Mouse (Mus musculus) CH12.LX (cell line): ENCODE data around the gene Sstr4. TPM values are rescaled to one million over a fixed set of nuclear protein-coding genes. Genes with fewer than 3 reads are reported as not detected.

Experiments used
- DNase-seq: peaks from one replicate; pipeline ENCODE4 v3.0.0-alpha.2; 2013; ENCODE audit errors: extremely low read depth
- H3K27ac ChIP-seq: 2 replicates; pipeline ENCODE4 v1.5.1; 2012; ENCODE audit warnings: low read depth, mild to moderate bottlenecking, control low read depth, moderate library complexity; ENCODE audit not compliant: insufficient read depth
- H3K27me3 ChIP-seq: replicated peaks from 2 replicates; pipeline ENCODE3; 2012; ENCODE audit warnings: inconsistent platforms
- H3K36me3 ChIP-seq, 2 experiments: replicated peaks in 1 of 2; 2 replicates each; pipeline versions ENCODE3 to v1.6.1; 2012; ENCODE audit warnings: inconsistent platforms in 1 of 2, low read length in 1 of 2, mild to moderate bottlenecking in 1 of 2, mixed read lengths in 1 of 2, moderate library complexity in 1 of 2; ENCODE audit not compliant: control insufficient read depth in 1 of 2, insufficient read depth in 1 of 2
- H3K4me1 ChIP-seq, 2 experiments: 2 replicates each; pipeline ENCODE4 v1.6.1; 2012; ENCODE audit warnings: inconsistent platforms in 1 of 2, moderate library complexity in 1 of 2; ENCODE audit not compliant: insufficient read depth in 2 of 2, control insufficient read depth in 1 of 2
- H3K4me2 ChIP-seq: 2 replicates; pipeline ENCODE4 v1.6.1; 2012; ENCODE audit warnings: low read depth, mild to moderate bottlenecking, control low read depth; ENCODE audit not compliant: poor library complexity, insufficient read depth, severe bottlenecking
- H3K4me3 ChIP-seq, 3 experiments: fragments of 150-350 bp in 1 of 3; sonication (generic) in 1 of 3; replicated peaks in 1 of 3; 2 replicates each; pipeline versions ENCODE3 to v1.5.1; 2011 to 2012; ENCODE audit warnings: low read depth in 2 of 3, low read length in 2 of 3, mild to moderate bottlenecking in 2 of 3, moderate library complexity in 2 of 3, control low read depth in 1 of 3, improper control_type of control experiment in 1 of 3, inconsistent platforms in 1 of 3, mixed read lengths in 1 of 3; ENCODE audit not compliant: poor library complexity in 1 of 3
- H3K79me2 ChIP-seq: replicated peaks from 2 replicates; pipeline ENCODE4 v1.6.1; 2012; ENCODE audit warnings: mild to moderate bottlenecking, moderate library complexity; ENCODE audit not compliant: control insufficient read depth, poor library complexity, insufficient read depth, severe bottlenecking; ENCODE audit errors: extremely low read depth
- H3K9ac ChIP-seq: 2 replicates; pipeline ENCODE4 v1.6.1; 2012; ENCODE audit warnings: low read depth, mild to moderate bottlenecking, control low read depth, moderate library complexity; ENCODE audit not compliant: insufficient read depth
- H3K9me3 ChIP-seq: replicated peaks from 2 replicates; pipeline ENCODE3; 2012; ENCODE audit warnings: low read length, inconsistent platforms, mixed read lengths
- BHLHE40 ChIP-seq: IDR thresholded peaks from 2 replicates; pipeline ENCODE4 v1.6.1; 2011; ENCODE audit warnings: mild to moderate bottlenecking, low read depth, low read length, improper control_type of control experiment
- CHD1 ChIP-seq: IDR thresholded peaks from 2 replicates; pipeline ENCODE4 v1.6.1; 2012; ENCODE audit warnings: low read depth, low read length, improper control_type of control experiment, inconsistent platforms
- ETS1 ChIP-seq: conservative IDR thresholded peaks from 2 replicates; pipeline ENCODE4 v1.6.1; 2012; ENCODE audit warnings: low read depth, mild to moderate bottlenecking, inconsistent platforms, low read length, improper control_type of control experiment, moderate library complexity
- HCFC1 ChIP-seq: IDR thresholded peaks from 2 replicates; pipeline ENCODE4 v1.6.1; 2012; ENCODE audit warnings: low read depth, mild to moderate bottlenecking, inconsistent platforms, low read length, improper control_type of control experiment
- IRF4 ChIP-seq: IDR thresholded peaks from 2 replicates; pipeline ENCODE4 v1.6.1; 2014; ENCODE audit warnings: low read depth, mild to moderate bottlenecking, inconsistent platforms, low read length, improper control_type of control experiment
- JUND ChIP-seq: conservative IDR thresholded peaks from 2 replicates; pipeline ENCODE4 v1.6.1; 2011; ENCODE audit warnings: low read depth, low read length, improper control_type of control experiment
- KAT2A ChIP-seq: IDR thresholded peaks from 2 replicates; pipeline ENCODE4 v1.6.1; 2012; ENCODE audit warnings: low read length, improper control_type of control experiment, inconsistent platforms; ENCODE audit not compliant: insufficient replicate concordance
- MAFK ChIP-seq: IDR thresholded peaks from 2 replicates; pipeline ENCODE4 v1.6.1; 2011; ENCODE audit warnings: low read length, improper control_type of control experiment; ENCODE audit not compliant: insufficient replicate concordance
- MEF2A ChIP-seq: IDR thresholded peaks from 2 replicates; pipeline ENCODE4 v1.6.1; 2014; ENCODE audit warnings: low read depth, mild to moderate bottlenecking, inconsistent platforms, low read length, improper control_type of control experiment, borderline replicate concordance
- MXI1 ChIP-seq: IDR thresholded peaks from 2 replicates; pipeline ENCODE4 v1.6.1; 2011; ENCODE audit warnings: mild to moderate bottlenecking, low read depth, low read length, improper control_type of control experiment
- NRF1 ChIP-seq: IDR thresholded peaks from 2 replicates; pipeline ENCODE4 v1.6.1; 2014; ENCODE audit warnings: low read depth, mild to moderate bottlenecking, inconsistent platforms, low read length, improper control_type of control experiment, moderate library complexity
- PAX5 ChIP-seq: IDR thresholded peaks from 2 replicates; pipeline ENCODE4 v1.6.1; 2012; ENCODE audit warnings: low read length, inconsistent platforms, mixed read lengths
- POLR2A ChIP-seq: IDR thresholded peaks from 2 replicates; pipeline ENCODE4 v1.6.1; 2011; ENCODE audit warnings: low read depth, mild to moderate bottlenecking, improper control_type of control experiment, low read length
- POLR2AphosphoS2 ChIP-seq: IDR thresholded peaks from 2 replicates; pipeline ENCODE4 v1.6.1; 2011; ENCODE audit warnings: low read depth, low read length, improper control_type of control experiment
- RAD21 ChIP-seq: IDR thresholded peaks from 2 replicates; pipeline ENCODE4 v1.6.1; 2011; ENCODE audit warnings: low read depth, mild to moderate bottlenecking, low read length, improper control_type of control experiment, moderate library complexity
- RCOR1 ChIP-seq: conservative IDR thresholded peaks from 2 replicates; pipeline ENCODE4 v1.6.1; 2012; ENCODE audit warnings: low read depth, mild to moderate bottlenecking, inconsistent platforms, low read length, improper control_type of control experiment
- SIN3A ChIP-seq: IDR thresholded peaks from 2 replicates; pipeline ENCODE4 v1.6.1; 2012; ENCODE audit warnings: low read length, improper control_type of control experiment, inconsistent platforms
- SMC3 ChIP-seq: IDR thresholded peaks from 2 replicates; pipeline ENCODE4 v1.6.1; 2011; ENCODE audit warnings: low read depth, low read length, improper control_type of control experiment
- TBP ChIP-seq: conservative IDR thresholded peaks from 2 replicates; pipeline ENCODE4 v1.6.1; 2011; ENCODE audit warnings: low read depth, low read length, improper control_type of control experiment
- USF1 ChIP-seq: IDR thresholded peaks from 2 replicates; pipeline ENCODE4 v1.6.1; 2014; ENCODE audit warnings: low read depth, mild to moderate bottlenecking, inconsistent platforms, low read length, improper control_type of control experiment
- ZC3H11A ChIP-seq: IDR thresholded peaks from 2 replicates; pipeline ENCODE4 v1.6.1; 2012; ENCODE audit warnings: low read depth, mild to moderate bottlenecking, inconsistent platforms, low read length, improper control_type of control experiment
- ZKSCAN1 ChIP-seq: IDR thresholded peaks from 2 replicates; pipeline ENCODE4 v1.6.1; 2012; ENCODE audit warnings: low read depth, inconsistent platforms, low read length, improper control_type of control experiment, borderline replicate concordance
- ZNF384 ChIP-seq: IDR thresholded peaks from 2 replicates; pipeline ENCODE4 v1.6.1; 2012; ENCODE audit warnings: low read depth, low read length, improper control_type of control experiment, inconsistent platforms
- dilution Hi-C: fragments of 300-500 bp; cut with MboI; formaldehyde crosslinking; loops from 2 replicates; pipeline ENCODE4 v1.14.3; 2020; ENCODE audit warnings: low sequenced_read_pairs; ENCODE audit not compliant: extremely low pct_unique_long_range_greater_than_20kb, extremely low pct_ligation_motif_present
- in situ Hi-C: fragments of 300-500 bp; cut with MboI; formaldehyde crosslinking; loops from 3 replicates; pipeline ENCODE4 v1.14.3; 2019; ENCODE audit warnings: low sequenced_read_pairs, low pct_ligation_motif_present, low pct_unique_long_range_greater_than_20kb, mixed read lengths
- polyA plus RNA-seq: library from polyadenylated mRNA; unstranded; fragments of >175 nt; gene quantifications from 2 replicates; pipeline ENCODE4 v1.2.1, GENCODE M21; 2012; ENCODE audit warnings: low read depth; ENCODE audit not compliant: insufficient read length
- total RNA-seq, 2 experiments: library from RNA; depleted of rRNA; stranded (reverse); fragments of 300-350 nt in 1 of 2; fragments of >200 nt in 1 of 2; gene quantifications; 2 replicates each; pipeline ENCODE4 v1.2.3; 2012 to 2014

Gene Sstr4
- total and polyA plus RNA-seq, 3 experiments = not detected

DNA sequence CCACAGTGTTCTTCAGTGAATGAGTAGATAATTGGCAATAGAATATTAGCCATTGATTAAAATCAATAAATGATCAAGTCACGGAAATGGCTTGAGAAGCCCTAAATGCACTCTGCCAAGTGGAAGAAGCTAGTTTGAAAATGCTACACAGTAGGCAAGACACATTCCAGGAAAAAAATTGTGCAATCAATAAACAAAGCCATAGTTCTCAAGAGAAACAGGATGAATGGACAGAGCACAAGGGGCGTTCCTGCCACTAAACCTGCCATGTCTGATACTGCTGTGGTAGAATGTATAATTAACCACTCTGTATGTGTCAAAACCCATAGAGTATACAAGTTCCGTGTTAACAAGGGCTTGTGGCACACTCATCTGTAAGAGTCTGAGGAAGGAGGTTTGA, 32.4 kb downstream of the Sstr4 start:
- no peak for TF ChIP-seq ETS1
- no peak for TF ChIP-seq CHD1
- TF ChIP-seq USF1 = no peak
- TF ChIP-seq RCOR1 = no peak
- TF ChIP-seq ZKSCAN1 = no peak
- no peak for TF ChIP-seq BHLHE40
- TF ChIP-seq SMC3 = no peak
- no peak for TF ChIP-seq JUND
- TF ChIP-seq NRF1 = no peak
- TF ChIP-seq POLR2A = no peak
- no peak for TF ChIP-seq MXI1
- no peaks in the 10 kb centered on the region for H3K36me3 ChIP-seq
- H3K9ac ChIP-seq = no peak overlapping the region
- DNase-seq = no peak
- H3K79me2 ChIP-seq = no peaks in the 10 kb centered on the region
- H3K27me3 ChIP-seq = no peaks in the 10 kb centered on the region
- dilution Hi-C loops (no loop called here), in situ Hi-C loops (no loop called here)
- H3K4me1 ChIP-seq = peaks cover 3 to 61% of the 10 kb centered on the region in 2 experiments; a peak in 3 of 4 replicates
- no peaks in the 10 kb centered on the region for H3K9me3 ChIP-seq
- no peak overlapping the region for H3K4me3 ChIP-seq
- no peak overlapping the region for H3K27ac ChIP-seq
- H3K4me2 ChIP-seq = no peak overlapping the region

DNA sequence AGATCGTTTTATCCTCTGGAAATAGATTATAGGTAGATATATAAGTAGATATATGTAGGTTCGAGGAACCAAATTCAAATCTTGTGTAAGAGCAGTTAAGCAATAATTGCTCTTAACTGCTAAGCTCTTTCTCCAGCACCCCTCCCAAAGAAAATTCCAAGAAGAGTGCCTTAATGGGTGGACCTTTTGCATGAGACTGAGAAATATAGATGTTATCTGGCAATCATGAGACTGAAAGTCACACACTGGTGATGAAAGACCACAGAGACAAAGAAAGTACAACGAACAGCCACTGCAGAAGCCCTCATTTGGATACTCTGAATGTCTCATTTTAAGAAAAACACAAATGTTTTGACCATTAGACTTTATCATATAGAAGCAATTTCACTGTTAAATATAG, 33.4 kb downstream of the Sstr4 start:
- TF ChIP-seq BHLHE40 = no peak
- TF ChIP-seq KAT2A = no peak
- no peak for TF ChIP-seq ETS1
- no peak for TF ChIP-seq HCFC1
- no peak for TF ChIP-seq NRF1
- no peak overlapping the region for H3K9ac ChIP-seq
- H3K36me3 ChIP-seq = no peaks in the 10 kb centered on the region
- H3K9me3 ChIP-seq = no peaks in the 10 kb centered on the region
- dilution Hi-C loops = no loop called here
- in situ Hi-C loops = no loop called here
- H3K4me3 ChIP-seq = no peak overlapping the region
- H3K4me1 ChIP-seq = peaks cover 3 to 62% of the 10 kb centered on the region in 2 experiments; a peak in 3 of 4 replicates
- H3K27me3 ChIP-seq = no peaks in the 10 kb centered on the region
- H3K79me2 ChIP-seq = no peaks in the 10 kb centered on the region
- no peak overlapping the region for H3K27ac ChIP-seq
- no peak overlapping the region for H3K4me2 ChIP-seq
- no peak for DNase-seq

DNA sequence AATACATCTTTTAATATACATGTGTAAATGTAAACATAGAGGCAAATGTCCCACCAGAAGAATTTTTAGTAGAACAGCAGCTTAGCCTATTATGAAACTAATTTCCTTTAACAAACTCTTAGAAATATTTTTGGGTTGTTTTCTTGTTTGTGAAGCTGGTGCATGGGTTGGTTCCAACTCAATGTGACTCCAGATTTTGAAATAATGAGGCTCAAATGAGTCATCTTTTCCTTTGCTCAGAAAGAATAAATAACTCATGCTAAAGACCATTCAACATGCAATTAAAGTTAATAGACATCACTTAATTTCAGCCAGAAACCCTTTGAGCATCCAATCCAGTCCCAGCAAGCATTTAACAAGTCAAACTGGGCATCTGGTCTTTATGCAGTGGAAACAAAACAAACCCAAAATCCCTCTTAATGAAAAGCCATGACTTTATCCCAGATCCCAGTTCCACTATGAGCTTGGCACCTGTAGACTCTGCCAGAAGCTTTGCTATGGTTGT, 33.9 kb downstream of the Sstr4 start:
- Histone ChIP-seq H3K9ac (no peak overlapping the region), H3K4me2 (no peak overlapping the region), H3K79me2 (no peaks in the 10 kb centered on the region), H3K4me3 (no peak overlapping the region), H3K36me3 (no peaks in the 10 kb centered on the region), H3K27ac (no peak overlapping the region), H3K27me3 (no peaks in the 10 kb centered on the region), H3K9me3 (no peaks in the 10 kb centered on the region), H3K4me1 (peaks cover 3 to 62% of the 10 kb centered on the region in 2 experiments; a peak in 3 of 4 replicates)
- TF ChIP-seq BHLHE40 (no peak), PAX5 (no peak), ZNF384 (no peak), RCOR1 (no peak), ZC3H11A (no peak), MAFK (no peak), CHD1 (no peak), SIN3A (no peak), IRF4 (no peak), MXI1 (no peak), MEF2A (no peak), JUND (no peak), KAT2A (no peak), RAD21 (no peak), TBP (no peak), POLR2AphosphoS2 (no peak), NRF1 (no peak)
- in situ Hi-C loops = no loop called here
- DNase-seq = no peak
- dilution Hi-C loops = no loop called here
